7 mouse cellular contexts compared by ENCODE assay signal in the genomic region with DNA sequence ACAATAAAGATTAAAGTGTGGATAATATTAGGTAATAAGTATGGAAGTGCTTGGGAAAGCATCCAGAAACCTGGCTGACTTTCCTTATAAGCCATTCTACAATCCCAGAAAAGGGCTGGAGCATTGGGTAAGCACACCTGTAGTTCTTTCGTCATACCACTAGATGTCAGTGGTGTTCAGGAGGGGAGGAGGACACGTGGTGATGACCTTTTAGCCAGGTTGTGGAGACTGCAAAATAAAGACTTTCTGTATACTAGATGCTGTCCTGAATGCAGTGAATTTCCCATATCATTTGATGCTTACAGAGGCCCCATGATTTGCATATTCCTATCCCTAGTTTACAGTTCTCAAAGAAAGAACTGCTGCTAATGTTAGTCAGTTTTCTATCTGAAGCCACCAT.
DNase-seq lines count a peak whose midpoint lies in the region; ATAC-seq and TF ChIP-seq lines count a peak whose summit lies in the region.

No protein-coding gene starts in this region.

- no peaks in the 10 kb centered on the region for H3K36me3 ChIP-seq in midbrain, embryonic 12.5 days
- H3K36me3 ChIP-seq in midbrain, embryonic 16.5 days (ENCODE audit: control insufficient read depth, insufficient read depth, low read length) = no peaks in the 10 kb centered on the region
- H3K36me3 ChIP-seq in intestine, postnatal 0 days (ENCODE audit: control insufficient read depth, insufficient read depth) = no peaks in the 10 kb centered on the region
- no peaks in the 10 kb centered on the region for H3K36me3 ChIP-seq in neural tube, embryonic 15.5 days

- peak; percentile 96 for TF ChIP-seq CTCF in intestine, postnatal 0 days (IDR thresholded peaks at IDR 0.05; ENCODE audit: low read depth)

- 0% methylated on average over 2 of the region's 2 CpGs for WGBS in midbrain, embryonic 12.5 days
- 0% methylated on average over 2 of the region's 2 CpGs for WGBS in midbrain, embryonic 16.5 days
- 2% methylated on average over 2 of the region's 2 CpGs for WGBS in intestine, postnatal 0 days
- 2% methylated on average over 2 of the region's 2 CpGs for WGBS in neural tube, embryonic 15.5 days

- no peak overlapping the region for H3K27ac ChIP-seq in midbrain, embryonic 12.5 days (replicated peaks)
- no peak overlapping the region for H3K27ac ChIP-seq in midbrain, embryonic 16.5 days (ENCODE audit: low read length)
- no peak overlapping the region for H3K27ac ChIP-seq in intestine, postnatal 0 days (ENCODE audit: low read depth, low read length)
- H3K27ac ChIP-seq in neural tube, embryonic 15.5 days (replicated peaks) = no peak overlapping the region

- H3K4me2 ChIP-seq in midbrain, embryonic 12.5 days (replicated peaks) = no peak overlapping the region
- no peak overlapping the region for H3K4me2 ChIP-seq in midbrain, embryonic 16.5 days (ENCODE audit: low read length)
- H3K4me2 ChIP-seq in intestine, postnatal 0 days (replicated peaks; ENCODE audit: low read depth) = no peak overlapping the region
- no peak overlapping the region for H3K4me2 ChIP-seq in neural tube, embryonic 15.5 days

- peak; percentile 28; the same call in 1 of the 2 replicates for ATAC-seq in midbrain, embryonic 12.5 days (ENCODE audit: low FRiP score, low read depth)
- no peak for ATAC-seq in midbrain, embryonic 16.5 days
- ATAC-seq in intestine, postnatal 0 days = no peak
- ATAC-seq in neural tube, embryonic 15.5 days (ENCODE audit: low FRiP score) = 0 out of 2 replicates have a peak, but pooled peaks have one; percentile 6

- no peak overlapping the region for H3K9ac ChIP-seq in midbrain, embryonic 12.5 days (replicated peaks)
- no peak overlapping the region for H3K9ac ChIP-seq in midbrain, embryonic 16.5 days (ENCODE audit: low read depth, low read length)
- no peak overlapping the region for H3K9ac ChIP-seq in intestine, postnatal 0 days (ENCODE audit: low read depth, low read length)
- H3K9ac ChIP-seq in neural tube, embryonic 15.5 days (replicated peaks) = no peak overlapping the region

- H3K4me1 ChIP-seq in midbrain, embryonic 12.5 days = no peaks in the 10 kb centered on the region; the same call in 1 of the 2 replicates
- H3K4me1 ChIP-seq in midbrain, embryonic 16.5 days (ENCODE audit: control insufficient read depth, insufficient read depth, low read length) = no peaks in the 10 kb centered on the region
- H3K4me1 ChIP-seq in intestine, postnatal 0 days (replicated peaks; ENCODE audit: control insufficient read depth, insufficient read depth, low read length) = no peaks in the 10 kb centered on the region
- H3K4me1 ChIP-seq in neural tube, embryonic 15.5 days = 0 out of 2 replicates have a peak, but pooled peaks cover 5% of the 10 kb centered on the region

- H3K9me3 ChIP-seq in midbrain, embryonic 12.5 days = no peaks in the 10 kb centered on the region
- no peaks in the 10 kb centered on the region for H3K9me3 ChIP-seq in midbrain, embryonic 16.5 days (replicated peaks; ENCODE audit: control insufficient read depth, low read length, poor library complexity, severe bottlenecking)
- H3K9me3 ChIP-seq in intestine, postnatal 0 days (ENCODE audit: control insufficient read depth) = no peaks in the 10 kb centered on the region
- no peaks in the 10 kb centered on the region for H3K9me3 ChIP-seq in neural tube, embryonic 15.5 days (replicated peaks)

- no peak overlapping the region for H3K4me3 ChIP-seq in midbrain, embryonic 12.5 days
- no peak overlapping the region for H3K4me3 ChIP-seq in midbrain, embryonic 16.5 days (ENCODE audit: low read depth, low read length)
- no peak overlapping the region for H3K4me3 ChIP-seq in intestine, postnatal 0 days (ENCODE audit: low read depth, low read length)
- no peak overlapping the region for H3K4me3 ChIP-seq in neural tube, embryonic 15.5 days (replicated peaks)

- peak; percentile 54 for DNase-seq in R1 (ENCODE audit: low read depth, low spot score)
- peak; percentile 79 for DNase-seq in embryo, embryonic 10.5 days (ENCODE audit: low spot score)
- no peak for DNase-seq in urinary bladder, postnatal 10 days (ENCODE audit: low spot score)

- H3K27me3 ChIP-seq in midbrain, embryonic 12.5 days = peaks cover 7% of the 10 kb centered on the region; the same call in 1 of the 2 replicates
- no peaks in the 10 kb centered on the region for H3K27me3 ChIP-seq in midbrain, embryonic 16.5 days (ENCODE audit: control insufficient read depth, insufficient read depth, low read depth, low read length)
- no peaks in the 10 kb centered on the region for H3K27me3 ChIP-seq in intestine, postnatal 0 days (replicated peaks; ENCODE audit: control insufficient read depth, insufficient read depth, low read length)
- H3K27me3 ChIP-seq in neural tube, embryonic 15.5 days (replicated peaks) = no peaks in the 10 kb centered on the region

Comparison
In these comparisons a context has a peak if more than half of its experiments do, and no peak if none do; other contexts are left out.
1. ATAC-seq: peak in midbrain, embryonic 12.5 days (single experiment) and neural tube, embryonic 15.5 days (single experiment); none in midbrain, embryonic 16.5 days (single experiment) and intestine, postnatal 0 days (single experiment).